Mouse (Mus musculus): ENCODE measurements around the gene Eefsec. TPM values are rescaled to one million over a fixed set of nuclear protein-coding genes. Genes with fewer than 3 reads are reported as not detected.

Eefsec gene
- polyA plus RNA-seq, 1 experiment from 2014 or later = 33.7 TPM

- Histone ChIP-seq H3K4me3 (ENCODE audit: low read depth, low read length) (no peak overlapping the region), H3K9ac (ENCODE audit: low read length) (no peak overlapping the region), H3K9me3 (ENCODE audit: control insufficient read depth, low read length) (no peaks in the 10 kb centered on the region), H3K36me3 (ENCODE audit: control insufficient read depth, insufficient read depth, low read length) (no peaks in the 10 kb centered on the region), H3K4me2 (no peak overlapping the region), H3K27me3 (ENCODE audit: control insufficient read depth, insufficient read depth, low read length) (peaks cover 2% of the 10 kb centered on the region; the same call in 1 of the 2 replicates), H3K4me1 (ENCODE audit: control insufficient read depth, insufficient read depth, low read length) (peaks cover 1% of the 10 kb centered on the region), H3K27ac (ENCODE audit: low read depth, low read length) (no peak overlapping the region)
- ATAC-seq (ENCODE audit: low FRiP score) (no peak), DNase-seq (ENCODE audit: low spot score, missing footprints) (no peak)
- 96% methylated on average over 4 of the region's 4 CpGs for WGBS
Observed at GRCm38 (mm10) chr6:88439056-88439455, 7.3 kb downstream of the Eefsec start.

GRCm38 (mm10) chr6:88435609-88436008, 10.7 kb downstream of the Eefsec start:
- no peaks in the 10 kb centered on the region for H3K36me3 ChIP-seq (ENCODE audit: control insufficient read depth, insufficient read depth, low read length)
- H3K4me2 ChIP-seq = no peak overlapping the region
- peaks cover 10% of the 10 kb centered on the region for H3K4me1 ChIP-seq (ENCODE audit: control insufficient read depth, insufficient read depth, low read length)
- peaks cover 6% of the 10 kb centered on the region; the same call in 1 of the 2 replicates for H3K27me3 ChIP-seq (ENCODE audit: control insufficient read depth, insufficient read depth, low read length)
- no peak overlapping the region for H3K9ac ChIP-seq (ENCODE audit: low read length)
- no peaks in the 10 kb centered on the region for H3K9me3 ChIP-seq (ENCODE audit: control insufficient read depth, low read length)
- no peak for ATAC-seq (ENCODE audit: low FRiP score)
- DNase-seq (ENCODE audit: low spot score, missing footprints) = no peak
- H3K27ac ChIP-seq (ENCODE audit: low read depth, low read length) = no peak overlapping the region
- WGBS = 94% methylated on average over 7 of the region's 7 CpGs
- H3K4me3 ChIP-seq (ENCODE audit: low read depth, low read length) = no peak overlapping the region

- H3K9me3 ChIP-seq (ENCODE audit: control insufficient read depth, low read length) = no peaks in the 10 kb centered on the region
- no peak overlapping the region for H3K4me3 ChIP-seq (ENCODE audit: low read depth, low read length)
- H3K36me3 ChIP-seq (ENCODE audit: control insufficient read depth, insufficient read depth, low read length) = no peaks in the 10 kb centered on the region
- DNase-seq (ENCODE audit: low spot score, missing footprints) (no peak), ATAC-seq (ENCODE audit: low FRiP score) (no peak)
- H3K4me1 ChIP-seq (ENCODE audit: control insufficient read depth, insufficient read depth, low read length) = peaks cover 10% of the 10 kb centered on the region
- no peak overlapping the region for H3K9ac ChIP-seq (ENCODE audit: low read length)
- no peak overlapping the region for H3K27ac ChIP-seq (ENCODE audit: low read depth, low read length)
- peaks cover 5% of the 10 kb centered on the region; the same call in 1 of the 2 replicates for H3K27me3 ChIP-seq (ENCODE audit: control insufficient read depth, insufficient read depth, low read length)
- no peak overlapping the region for H3K4me2 ChIP-seq
- WGBS = 33% methylated on average over 4 of the region's 4 CpGs
Observed at GRCm38 (mm10) chr6:88431202-88431601, 15.1 kb downstream of the Eefsec start.

- Histone ChIP-seq H3K27ac (ENCODE audit: low read depth, low read length) (no peak overlapping the region), H3K4me3 (ENCODE audit: low read depth, low read length) (no peak overlapping the region), H3K4me1 (ENCODE audit: control insufficient read depth, insufficient read depth, low read length) (no peaks in the 10 kb centered on the region), H3K36me3 (ENCODE audit: control insufficient read depth, insufficient read depth, low read length) (no peaks in the 10 kb centered on the region), H3K4me2 (no peak overlapping the region), H3K9ac (ENCODE audit: low read length) (no peak overlapping the region), H3K27me3 (ENCODE audit: control insufficient read depth, insufficient read depth, low read length) (no peaks in the 10 kb centered on the region), H3K9me3 (ENCODE audit: control insufficient read depth, low read length) (no peaks in the 10 kb centered on the region)
- ATAC-seq (ENCODE audit: low FRiP score) (no peak), DNase-seq (ENCODE audit: low spot score, missing footprints) (peak; percentile 84)
- WGBS = 76% methylated on average over 7 of the region's 7 CpGs
Observed at GRCm38 (mm10) chr6:88416130-88416758, 30.1 kb downstream of the Eefsec start.

- no peak for ATAC-seq (ENCODE audit: low FRiP score)
- peaks cover 15% of the 10 kb centered on the region for H3K4me1 ChIP-seq (ENCODE audit: control insufficient read depth, insufficient read depth, low read length)
- 72% methylated on average over 2 of the region's 2 CpGs for WGBS
- no peaks in the 10 kb centered on the region for H3K9me3 ChIP-seq (ENCODE audit: control insufficient read depth, low read length)
- H3K4me2 ChIP-seq = no peak overlapping the region
- H3K4me3 ChIP-seq (ENCODE audit: low read depth, low read length) = no peak overlapping the region
- H3K36me3 ChIP-seq (ENCODE audit: control insufficient read depth, insufficient read depth, low read length) = no peaks in the 10 kb centered on the region
- no peak for DNase-seq (ENCODE audit: low spot score, missing footprints)
- no peaks in the 10 kb centered on the region for H3K27me3 ChIP-seq (ENCODE audit: control insufficient read depth, insufficient read depth, low read length)
- no peak overlapping the region for H3K9ac ChIP-seq (ENCODE audit: low read length)
- no peak overlapping the region for H3K27ac ChIP-seq (ENCODE audit: low read depth, low read length)
Observed at GRCm38 (mm10) chr6:88412604-88413003, 33.7 kb downstream of the Eefsec start.

GRCm38 (mm10) chr6:88409492-88409891, 36.8 kb downstream of the Eefsec start:
- Histone ChIP-seq H3K9ac (ENCODE audit: low read length) (peak overlapping the region; percentile 44; the same call in 1 of the 2 replicates), H3K4me2 (peak overlapping the region; percentile 10; the same call in 1 of the 2 replicates), H3K27me3 (ENCODE audit: control insufficient read depth, insufficient read depth, low read length) (no peaks in the 10 kb centered on the region), H3K4me1 (ENCODE audit: control insufficient read depth, insufficient read depth, low read length) (peaks cover 15% of the 10 kb centered on the region), H3K4me3 (ENCODE audit: low read depth, low read length) (no peak overlapping the region), H3K9me3 (ENCODE audit: control insufficient read depth, low read length) (no peaks in the 10 kb centered on the region), H3K36me3 (ENCODE audit: control insufficient read depth, insufficient read depth, low read length) (no peaks in the 10 kb centered on the region), H3K27ac (ENCODE audit: low read depth, low read length) (peak overlapping the region; percentile 69)
- DNase-seq (ENCODE audit: low spot score, missing footprints) (peak; percentile 90), ATAC-seq (ENCODE audit: low FRiP score) (peak; percentile 68; the same call in 1 of the 2 replicates)
- WGBS = 3% methylated on average over 5 of the region's 5 CpGs

- 93% methylated on average over 6 of the region's 6 CpGs for WGBS
- no peak overlapping the region for H3K27ac ChIP-seq (ENCODE audit: low read depth, low read length)
- DNase-seq (ENCODE audit: low spot score, missing footprints) (no peak), ATAC-seq (ENCODE audit: low FRiP score) (no peak)
- H3K27me3 ChIP-seq (ENCODE audit: control insufficient read depth, insufficient read depth, low read length) = no peaks in the 10 kb centered on the region
- no peaks in the 10 kb centered on the region for H3K9me3 ChIP-seq (ENCODE audit: control insufficient read depth, low read length)
- H3K9ac ChIP-seq (ENCODE audit: low read length) = no peak overlapping the region
- H3K36me3 ChIP-seq (ENCODE audit: control insufficient read depth, insufficient read depth, low read length) = no peaks in the 10 kb centered on the region
- no peak overlapping the region for H3K4me2 ChIP-seq
- no peak overlapping the region for H3K4me3 ChIP-seq (ENCODE audit: low read depth, low read length)
- no peaks in the 10 kb centered on the region for H3K4me1 ChIP-seq (ENCODE audit: control insufficient read depth, insufficient read depth, low read length)
Observed at GRCm38 (mm10) chr6:88400451-88400850, 45.9 kb downstream of the Eefsec start.

GRCm38 (mm10) chr6:88397985-88398384, 48.4 kb downstream of the Eefsec start:
- H3K4me3 ChIP-seq (ENCODE audit: low read depth, low read length) = no peak overlapping the region
- no peak overlapping the region for H3K27ac ChIP-seq (ENCODE audit: low read depth, low read length)
- ATAC-seq (ENCODE audit: low FRiP score) = no peak
- H3K4me1 ChIP-seq (ENCODE audit: control insufficient read depth, insufficient read depth, low read length) = no peaks in the 10 kb centered on the region
- no peaks in the 10 kb centered on the region for H3K9me3 ChIP-seq (ENCODE audit: control insufficient read depth, low read length)
- no peaks in the 10 kb centered on the region for H3K27me3 ChIP-seq (ENCODE audit: control insufficient read depth, insufficient read depth, low read length)
- H3K9ac ChIP-seq (ENCODE audit: low read length) = no peak overlapping the region
- no peaks in the 10 kb centered on the region for H3K36me3 ChIP-seq (ENCODE audit: control insufficient read depth, insufficient read depth, low read length)
- H3K4me2 ChIP-seq = no peak overlapping the region
- no peak for DNase-seq (ENCODE audit: low spot score, missing footprints)
- WGBS = 75% methylated on average over 2 of the region's 2 CpGs

GRCm38 (mm10) chr6:88388946-88389345, 57.4 kb downstream of the Eefsec start:
- Histone ChIP-seq H3K9ac (ENCODE audit: low read length) (no peak overlapping the region), H3K4me1 (ENCODE audit: control insufficient read depth, insufficient read depth, low read length) (peaks cover 24% of the 10 kb centered on the region), H3K4me2 (no peak overlapping the region), H3K36me3 (ENCODE audit: control insufficient read depth, insufficient read depth, low read length) (no peaks in the 10 kb centered on the region), H3K4me3 (ENCODE audit: low read depth, low read length) (no peak overlapping the region), H3K27me3 (ENCODE audit: control insufficient read depth, insufficient read depth, low read length) (no peaks in the 10 kb centered on the region), H3K27ac (ENCODE audit: low read depth, low read length) (peak overlapping the region; percentile 80; the same call in 1 of the 2 replicates), H3K9me3 (ENCODE audit: control insufficient read depth, low read length) (no peaks in the 10 kb centered on the region)
- 58% methylated on average over 5 of the region's 5 CpGs for WGBS
- no peak for ATAC-seq (ENCODE audit: low FRiP score)
- no peak for DNase-seq (ENCODE audit: low spot score, missing footprints)
